Mouse (Mus musculus): ENCODE results near the gene Rad51. TPM values are rescaled to one million over a fixed set of nuclear protein-coding genes. Genes with fewer than 3 reads are reported as not detected.

Gene Rad51
- 8.6 and 10.3 TPM in 2 replicates for polyA plus RNA-seq (2015; fragmentation: Nextera tagmentation; extraction: Ambion mirVana)

DNA sequence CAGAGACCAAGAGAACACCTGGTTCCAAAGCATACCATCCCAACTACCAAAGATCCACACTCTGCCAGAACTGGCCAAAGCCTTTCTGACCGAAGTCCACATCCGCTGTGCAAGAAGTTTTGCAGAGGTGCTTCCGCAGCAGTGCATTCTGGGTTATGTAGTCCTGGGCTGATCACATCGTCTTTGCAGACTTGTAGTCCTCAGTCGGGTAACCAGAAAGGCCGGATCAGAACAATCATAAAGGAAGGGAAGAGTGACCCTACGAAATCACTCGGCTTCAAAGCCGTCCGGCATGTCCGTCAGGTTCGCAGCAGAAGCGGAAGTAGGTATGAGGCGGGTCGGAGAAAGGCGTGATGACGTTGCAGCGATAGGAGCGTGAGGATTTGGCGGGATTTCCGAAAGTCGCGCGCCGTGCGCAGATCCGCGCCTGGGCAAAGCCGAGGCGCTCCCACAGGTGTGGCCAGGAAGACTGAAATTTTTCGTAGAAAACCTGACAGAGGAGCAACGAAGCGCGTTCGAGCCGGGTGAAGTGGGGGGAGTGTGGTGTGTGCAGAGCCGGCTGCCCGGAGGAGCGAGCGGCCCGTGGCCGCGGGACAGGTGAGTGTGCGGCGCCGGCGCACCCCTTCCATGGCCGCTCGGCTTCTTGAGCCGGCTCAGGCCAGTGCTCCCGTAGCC lies at the start of gene Rad51:
TSS of gene Rad51 (plus strand) at position 356 of the 675 bp plus-strand sequence.
- WGBS, result under 1% methylated on average over 51 of the region's 51 CpGs

DNA sequence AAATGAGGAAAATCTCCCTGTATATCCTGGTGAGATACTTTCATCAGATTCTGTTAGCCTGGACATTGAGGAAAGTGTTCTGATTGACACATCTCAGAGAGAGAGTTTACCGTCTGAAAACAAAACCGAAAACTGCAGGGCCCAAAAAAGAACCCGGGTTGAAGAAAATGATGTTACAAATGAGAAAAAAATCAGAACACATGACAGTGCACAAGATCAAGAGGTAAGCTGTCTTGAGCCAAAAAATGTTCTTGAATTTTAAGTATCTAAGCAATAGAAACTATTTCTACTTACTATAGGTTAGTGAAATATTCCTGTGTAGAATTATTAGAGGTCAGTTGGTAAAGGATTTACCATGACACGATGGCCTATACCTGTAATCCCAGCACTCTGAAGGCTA lies 40.2 kb upstream of the Rad51 start:
- Histone ChIP-seq H3K9me3 (ENCODE audit: control insufficient read depth) (no peaks in the 10 kb centered on the region), H3K4me3 (ENCODE audit: low read depth, low read length) (no peak overlapping the region), H3K9ac (ENCODE audit: low read depth, low read length) (no peak overlapping the region), H3K36me3 (ENCODE audit: control insufficient read depth, insufficient read depth) (peaks cover 26% of the 10 kb centered on the region), H3K4me2 (replicated peaks; ENCODE audit: low read depth) (no peak overlapping the region), H3K27me3 (replicated peaks; ENCODE audit: control insufficient read depth, insufficient read depth, low read length) (no peaks in the 10 kb centered on the region), H3K4me1 (replicated peaks; ENCODE audit: control insufficient read depth, insufficient read depth, low read length) (no peaks in the 10 kb centered on the region), H3K27ac (ENCODE audit: low read depth, low read length) (no peak overlapping the region)
- ATAC-seq, result no peak
- 90% methylated on average over 4 of the region's 4 CpGs for WGBS
- TF ChIP-seq CTCF (IDR thresholded peaks at IDR 0.05; ENCODE audit: low read depth), result no peak

More for the DNA sequence above, at the start of gene Rad51:
- Histone ChIP-seq H3K27ac (ENCODE audit: low read depth, low read length) (peak within 1 kb of the TSS; percentile 89), H3K27me3 (replicated peaks; ENCODE audit: control insufficient read depth, insufficient read depth, low read length) (no peaks in the 10 kb centered on the region), H3K9ac (ENCODE audit: low read depth, low read length) (peak within 1 kb of the TSS; percentile 58), H3K4me1 (replicated peaks; ENCODE audit: control insufficient read depth, insufficient read depth, low read length) (no peaks in the 10 kb centered on the region; the same call in 1 of the 2 replicates), H3K36me3 (ENCODE audit: control insufficient read depth, insufficient read depth) (no peaks in the 10 kb centered on the region), H3K9me3 (ENCODE audit: control insufficient read depth) (no peaks in the 10 kb centered on the region), H3K4me2 (replicated peaks; ENCODE audit: low read depth) (peak within 1 kb of the TSS; percentile 98), H3K4me3 (ENCODE audit: low read depth, low read length) (peak within 1 kb of the TSS; percentile 86)
- no peak for TF ChIP-seq CTCF (IDR thresholded peaks at IDR 0.05; ENCODE audit: low read depth)
- peak; percentile 94 for ATAC-seq

DNA sequence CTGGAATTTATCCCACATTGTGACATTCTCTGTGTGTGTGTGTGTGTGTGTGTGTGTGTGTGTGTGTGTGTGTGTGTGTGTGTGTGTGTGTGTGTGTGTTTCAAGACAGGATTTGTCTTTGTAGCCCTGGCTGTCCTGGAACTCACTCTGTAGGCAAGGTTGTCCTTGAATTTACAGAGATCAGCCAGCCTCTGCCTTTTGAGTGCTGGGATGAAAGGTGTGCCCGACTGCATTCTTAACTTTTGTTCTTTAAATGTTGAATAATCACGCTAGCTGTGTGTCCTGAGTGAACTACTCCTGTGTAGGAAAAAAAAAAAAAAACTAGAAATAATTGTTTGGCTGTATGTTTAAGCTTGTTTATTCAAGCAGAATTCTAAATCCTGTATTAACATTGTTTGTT lies 26.4 kb upstream of the Rad51 start:
- whole genome bisulfite sequencing, result 90% methylated on average over 2 of the region's 2 CpGs
- Histone ChIP-seq H3K4me1 (replicated peaks; ENCODE audit: control insufficient read depth, insufficient read depth, low read length) (no peaks in the 10 kb centered on the region), H3K4me3 (ENCODE audit: low read depth, low read length) (no peak overlapping the region), H3K9me3 (ENCODE audit: control insufficient read depth) (no peaks in the 10 kb centered on the region), H3K27me3 (replicated peaks; ENCODE audit: control insufficient read depth, insufficient read depth, low read length) (no peaks in the 10 kb centered on the region), H3K36me3 (ENCODE audit: control insufficient read depth, insufficient read depth) (peaks cover 12% of the 10 kb centered on the region), H3K4me2 (replicated peaks; ENCODE audit: low read depth) (no peak overlapping the region), H3K9ac (ENCODE audit: low read depth, low read length) (no peak overlapping the region), H3K27ac (ENCODE audit: low read depth, low read length) (no peak overlapping the region)
- no peak for ATAC-seq
- TF ChIP-seq CTCF (IDR thresholded peaks at IDR 0.05; ENCODE audit: low read depth), result no peak

DNA sequence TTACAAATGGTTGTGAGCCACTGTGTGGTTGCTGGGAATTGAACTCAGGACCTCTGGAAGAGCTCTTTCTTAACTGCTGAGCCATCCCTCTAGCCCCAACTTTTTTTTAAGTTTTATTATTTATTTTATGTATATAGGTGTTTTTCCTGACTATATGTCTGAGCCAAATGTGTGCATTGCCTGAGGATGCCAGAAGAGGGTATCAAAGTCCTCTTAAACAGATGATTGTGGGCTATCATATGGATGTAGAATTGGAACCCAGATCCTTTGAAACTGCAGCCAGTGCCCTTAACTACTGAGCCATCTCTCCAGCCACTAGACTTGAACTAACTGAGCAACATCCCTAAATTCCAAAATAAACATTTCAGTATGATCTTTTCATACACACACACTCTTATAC lies 11.0 kb upstream of the Rad51 start:
- Histone ChIP-seq H3K9me3 (ENCODE audit: control insufficient read depth) (no peaks in the 10 kb centered on the region), H3K9ac (ENCODE audit: low read depth, low read length) (no peak overlapping the region), H3K4me1 (replicated peaks; ENCODE audit: control insufficient read depth, insufficient read depth, low read length) (no peaks in the 10 kb centered on the region), H3K4me3 (ENCODE audit: low read depth, low read length) (no peak overlapping the region), H3K27ac (ENCODE audit: low read depth, low read length) (no peak overlapping the region), H3K27me3 (replicated peaks; ENCODE audit: control insufficient read depth, insufficient read depth, low read length) (no peaks in the 10 kb centered on the region), H3K4me2 (replicated peaks; ENCODE audit: low read depth) (no peak overlapping the region), H3K36me3 (ENCODE audit: control insufficient read depth, insufficient read depth) (peaks cover 25% of the 10 kb centered on the region)
- no peak for ATAC-seq
- no peak for TF ChIP-seq CTCF (IDR thresholded peaks at IDR 0.05; ENCODE audit: low read depth)

DNA sequence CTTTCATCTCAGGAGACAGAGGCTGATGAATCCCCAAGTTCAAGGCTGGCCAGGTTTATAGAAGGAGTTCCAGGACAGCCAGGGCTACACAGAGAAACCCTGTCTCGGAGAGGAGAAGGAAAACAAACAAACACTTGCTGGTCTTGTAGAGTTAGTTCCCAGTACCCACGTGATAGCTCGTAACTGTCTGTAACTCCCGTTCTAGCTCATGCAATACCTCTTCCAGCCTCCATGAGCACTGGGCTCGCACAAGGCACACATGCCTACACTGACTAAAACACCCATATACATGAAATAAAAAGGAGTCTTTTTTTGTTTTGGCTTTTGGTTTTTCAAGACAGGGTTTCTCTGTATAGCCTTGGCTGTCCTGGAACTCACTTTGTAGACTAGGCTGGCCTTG lies 6.0 kb upstream of the Rad51 start:
- H3K36me3 ChIP-seq (ENCODE audit: control insufficient read depth, insufficient read depth), result peaks cover 12% of the 10 kb centered on the region
- 66% methylated on average over 5 of the region's 5 CpGs for WGBS
- no peak for ATAC-seq
- H3K27me3 ChIP-seq (replicated peaks; ENCODE audit: control insufficient read depth, insufficient read depth, low read length), result no peaks in the 10 kb centered on the region
- TF ChIP-seq CTCF (IDR thresholded peaks at IDR 0.05; ENCODE audit: low read depth), result no peak
- H3K9me3 ChIP-seq (ENCODE audit: control insufficient read depth), result no peaks in the 10 kb centered on the region
- no peak overlapping the region for H3K9ac ChIP-seq (ENCODE audit: low read depth, low read length)
- no peak overlapping the region for H3K4me3 ChIP-seq (ENCODE audit: low read depth, low read length)
- no peak overlapping the region for H3K4me2 ChIP-seq (replicated peaks; ENCODE audit: low read depth)
- no peak overlapping the region for H3K27ac ChIP-seq (ENCODE audit: low read depth, low read length)
- no peaks in the 10 kb centered on the region; the same call in 1 of the 2 replicates for H3K4me1 ChIP-seq (replicated peaks; ENCODE audit: control insufficient read depth, insufficient read depth, low read length)

DNA sequence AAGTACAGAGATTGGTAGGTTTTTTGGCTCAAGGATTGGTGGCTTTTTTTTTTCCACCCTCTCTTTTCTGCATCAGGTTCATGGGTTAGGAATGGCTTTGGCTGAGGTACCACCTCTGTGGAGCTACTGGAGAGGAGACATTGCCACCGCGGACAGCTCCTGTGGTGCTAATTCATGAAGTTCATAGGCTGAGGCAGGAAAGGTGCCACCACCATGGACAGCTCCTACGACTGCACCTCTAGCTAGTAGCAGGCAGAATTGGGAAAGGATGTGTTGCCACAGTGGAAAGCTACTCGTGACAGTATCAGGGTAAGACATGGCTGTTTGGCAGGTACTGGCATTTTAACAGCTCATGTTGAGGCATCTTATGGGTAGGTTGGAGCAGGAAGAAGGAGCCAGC lies 4.0 kb upstream of the Rad51 start:
- H3K9ac ChIP-seq (ENCODE audit: low read depth, low read length), result no peak overlapping the region
- no peak overlapping the region for H3K27ac ChIP-seq (ENCODE audit: low read depth, low read length)
- H3K4me2 ChIP-seq (replicated peaks; ENCODE audit: low read depth), result no peak overlapping the region
- no peaks in the 10 kb centered on the region for H3K27me3 ChIP-seq (replicated peaks; ENCODE audit: control insufficient read depth, insufficient read depth, low read length)
- H3K36me3 ChIP-seq (ENCODE audit: control insufficient read depth, insufficient read depth), result no peaks in the 10 kb centered on the region
- TF ChIP-seq CTCF (IDR thresholded peaks at IDR 0.05; ENCODE audit: low read depth), result no peak
- no peaks in the 10 kb centered on the region for H3K9me3 ChIP-seq (ENCODE audit: control insufficient read depth)
- no peak for ATAC-seq
- no peaks in the 10 kb centered on the region; the same call in 1 of the 2 replicates for H3K4me1 ChIP-seq (replicated peaks; ENCODE audit: control insufficient read depth, insufficient read depth, low read length)
- WGBS, result 55% methylated on average over 4 of the region's 4 CpGs
- H3K4me3 ChIP-seq (ENCODE audit: low read depth, low read length), result no peak overlapping the region

Measured in intestine, postnatal 0 days (tissue).